Mouse (Mus musculus) kidney, postnatal 0 days (tissue): ENCODE data around the gene Tmod2. TPM values are rescaled to one million over a fixed set of nuclear protein-coding genes. Genes with fewer than 3 reads are reported as not detected.

ENCODE experiments used
- ATAC-seq: fragments of 200-750 bp; cut with Nextera tagmentation; replicated peaks from 2 replicates; pipeline ENCODE4 v1.8.0; 2017; ENCODE audit warnings: low read depth, moderate number of reproducible peaks, moderate TSS enrichment, moderate library complexity; ENCODE audit not compliant: low FRiP score
- DNase-seq: peaks from one replicate; pipeline ENCODE4 v3.0.0-alpha.2; 2016; ENCODE audit warnings: low spot score
- H3K27ac ChIP-seq: fragments of 300-500 bp; sonication (generic); 2 replicates; pipeline ENCODE4 v1.5.1; 2014; ENCODE audit warnings: mild to moderate bottlenecking
- H3K27me3 ChIP-seq: fragments of 300-500 bp; sonication (generic); 2 replicates; pipeline ENCODE4 v1.6.1; 2014; ENCODE audit warnings: low read length, mixed read lengths; ENCODE audit not compliant: insufficient read depth
- H3K36me3 ChIP-seq: fragments of 300-500 bp; sonication (generic); 2 replicates; pipeline ENCODE4 v1.6.1; 2014; ENCODE audit warnings: low read length, mixed read lengths; ENCODE audit not compliant: insufficient read depth
- H3K4me1 ChIP-seq: fragments of 300-500 bp; sonication (generic); replicated peaks from 2 replicates; pipeline ENCODE4 v1.6.1; 2014; ENCODE audit warnings: antibody characterized with exemption, low read length, mixed read lengths; ENCODE audit not compliant: insufficient read depth
- H3K4me2 ChIP-seq: fragments of 300-500 bp; sonication (generic); 2 replicates; pipeline ENCODE4 v1.6.1; 2014; ENCODE audit warnings: mild to moderate bottlenecking, low read length, moderate library complexity, mixed read lengths
- H3K4me3 ChIP-seq: fragments of 300-500 bp; sonication (generic); replicated peaks from 2 replicates; pipeline ENCODE4 v1.5.1; 2014; ENCODE audit warnings: low read depth, low read length
- H3K9ac ChIP-seq: fragments of 300-500 bp; sonication (generic); 2 replicates; pipeline ENCODE4 v1.6.1; 2014; ENCODE audit warnings: low read depth, low read length
- H3K9me3 ChIP-seq: fragments of 300-500 bp; sonication (generic); replicated peaks from 2 replicates; pipeline ENCODE4 v1.6.1; 2016; ENCODE audit warnings: low read length, inconsistent platforms, mixed read lengths
- CTCF ChIP-seq: IDR thresholded peaks from 2 replicates; pipeline ENCODE4 v1.5.1; 2016; ENCODE audit warnings: antibody characterized with exemption, low read depth, mild to moderate bottlenecking, moderate library complexity
- WGBS: fragments of 180-500 bp; shearing (Covaris S2); extraction: QIAGEN DNeasy Blood & Tissue Kit; methylation state at CpG from one replicate; pipeline ENCODE4 v1.1.7; 2014; 5-methylcytosine and 5-hydroxymethylcytosine counted together
- polyA plus RNA-seq: library from polyadenylated mRNA; unstranded; fragments of >200 nt; fragmentation: Nextera tagmentation; extraction: Ambion mirVana; gene quantifications from 2 replicates; pipeline ENCODE4 v1.2.1, GENCODE M21; 2015

Tmod2 gene
- polyA plus RNA-seq, 1 experiment from 2014 or later: 12.4 TPM

DNA sequence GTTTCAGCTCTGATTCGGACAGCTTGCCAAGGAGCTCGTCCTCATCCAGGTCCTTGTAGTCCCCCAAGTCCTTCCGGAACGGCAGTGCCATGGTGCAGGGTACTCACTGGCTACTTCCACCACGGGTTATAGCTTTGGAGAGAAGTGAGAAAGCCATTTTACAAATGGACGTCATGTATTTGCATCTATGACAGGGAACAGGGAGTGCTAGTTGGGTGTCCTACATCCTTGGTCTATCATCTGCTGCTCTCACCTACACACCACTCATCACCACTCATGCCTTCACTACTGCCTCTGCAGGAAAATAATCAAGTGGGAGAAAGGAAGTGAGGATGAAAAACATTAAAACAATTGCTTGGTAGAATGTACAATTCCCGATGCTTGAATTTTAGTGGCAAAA, 78.7 kb downstream of the Tmod2 start:
- H3K4me2 ChIP-seq: no peak overlapping the region
- H3K27me3 ChIP-seq: no peaks in the 10 kb centered on the region
- no peak overlapping the region for H3K27ac ChIP-seq
- no peaks in the 10 kb centered on the region for H3K4me1 ChIP-seq
- WGBS: 77% methylated on average over 7 of the region's 7 CpGs
- ATAC-seq (no peak), DNase-seq (no peak)
- no peak overlapping the region for H3K4me3 ChIP-seq
- 0 out of 2 replicates have a peak, but pooled peaks cover 17% of the 10 kb centered on the region for H3K36me3 ChIP-seq
- H3K9me3 ChIP-seq: no peaks in the 10 kb centered on the region
- H3K9ac ChIP-seq: no peak overlapping the region
- TF ChIP-seq CTCF: no peak

- Histone ChIP-seq H3K27me3 (no peaks in the 10 kb centered on the region), H3K27ac (no peak overlapping the region), H3K4me2 (no peak overlapping the region), H3K9ac (no peak overlapping the region), H3K4me3 (no peak overlapping the region), H3K4me1 (no peaks in the 10 kb centered on the region), H3K9me3 (no peaks in the 10 kb centered on the region), H3K36me3 (0 out of 2 replicates have a peak, but pooled peaks cover 17% of the 10 kb centered on the region)
- TF ChIP-seq CTCF: no peak
- DNase-seq (no peak), ATAC-seq (no peak)
- WGBS: 74% methylated on average over 5 of the region's 5 CpGs
Observed at GRCm38 (mm10) chr9:75529358-75529757, 81.8 kb downstream of the Tmod2 start.

DNA sequence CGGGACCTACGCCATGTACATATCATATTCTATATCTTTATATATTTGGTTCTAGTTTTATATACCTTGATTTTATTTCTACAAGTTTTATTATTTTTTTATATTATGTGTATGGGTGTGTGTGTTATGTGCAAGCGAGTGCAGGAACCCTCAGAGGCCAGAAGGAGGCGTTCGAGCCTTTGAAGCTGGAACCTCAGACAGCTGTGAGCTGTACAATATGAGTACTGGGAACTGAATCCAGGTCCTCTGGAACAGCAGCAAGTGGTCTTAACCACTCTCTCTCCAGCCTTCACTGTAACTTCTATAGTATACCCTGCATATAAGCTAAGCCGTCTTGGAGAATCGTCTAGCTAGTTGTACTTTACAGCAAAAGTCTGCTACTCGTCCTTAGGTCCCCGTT, 83.0 kb downstream of the Tmod2 start:
- Histone ChIP-seq H3K4me2 (no peak overlapping the region), H3K27me3 (no peaks in the 10 kb centered on the region), H3K36me3 (0 out of 2 replicates have a peak, but pooled peaks cover 17% of the 10 kb centered on the region), H3K4me3 (no peak overlapping the region), H3K9me3 (no peaks in the 10 kb centered on the region), H3K9ac (no peak overlapping the region), H3K4me1 (no peaks in the 10 kb centered on the region), H3K27ac (no peak overlapping the region)
- WGBS: 97% methylated on average over 9 of the region's 9 CpGs
- DNase-seq: no peak
- no peak for TF ChIP-seq CTCF
- no peak for ATAC-seq

DNA sequence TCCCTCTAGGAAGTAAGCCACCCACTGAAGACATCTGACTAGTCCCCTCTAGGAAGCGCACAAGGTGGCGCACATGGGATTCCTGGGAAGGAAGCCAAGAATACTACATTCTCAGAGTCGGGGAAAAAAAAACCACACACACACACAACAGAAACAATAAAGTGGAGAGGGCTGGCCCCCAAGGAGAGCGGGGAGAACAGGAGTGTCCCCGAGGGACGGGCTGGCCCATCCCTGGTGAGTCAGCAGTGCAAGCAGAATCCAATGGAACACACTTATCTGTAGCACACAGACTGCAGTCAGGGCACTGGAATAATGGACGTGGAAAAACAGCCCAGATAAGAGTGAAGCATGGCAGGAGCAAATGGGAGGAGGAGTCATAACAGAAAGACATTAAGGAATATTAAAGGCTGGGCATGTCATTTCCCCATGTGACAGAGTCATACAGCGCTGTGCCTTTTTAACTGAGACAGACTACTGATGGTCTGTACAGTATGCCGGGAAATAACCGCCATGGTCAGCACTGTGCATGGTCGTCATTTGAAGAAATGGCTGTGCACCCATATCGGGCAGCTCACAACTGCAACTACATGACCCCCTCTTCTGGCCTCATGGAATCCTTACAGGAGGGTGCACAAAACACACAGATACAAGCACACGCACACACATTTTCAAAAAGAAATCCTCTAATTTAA, 83.6 kb downstream of the Tmod2 start:
- no peak overlapping the region for H3K4me3 ChIP-seq
- no peak overlapping the region for H3K4me2 ChIP-seq
- no peak overlapping the region for H3K27ac ChIP-seq
- H3K9ac ChIP-seq: no peak overlapping the region
- no peak for ATAC-seq
- TF ChIP-seq CTCF: peak; percentile 15; the same call in 1 of the 2 replicates
- WGBS: 68% methylated on average over 13 of the region's 13 CpGs
- H3K9me3 ChIP-seq: no peaks in the 10 kb centered on the region
- no peaks in the 10 kb centered on the region for H3K4me1 ChIP-seq
- H3K27me3 ChIP-seq: no peaks in the 10 kb centered on the region
- H3K36me3 ChIP-seq: 0 out of 2 replicates have a peak, but pooled peaks cover 17% of the 10 kb centered on the region
- no peak for DNase-seq

DNA sequence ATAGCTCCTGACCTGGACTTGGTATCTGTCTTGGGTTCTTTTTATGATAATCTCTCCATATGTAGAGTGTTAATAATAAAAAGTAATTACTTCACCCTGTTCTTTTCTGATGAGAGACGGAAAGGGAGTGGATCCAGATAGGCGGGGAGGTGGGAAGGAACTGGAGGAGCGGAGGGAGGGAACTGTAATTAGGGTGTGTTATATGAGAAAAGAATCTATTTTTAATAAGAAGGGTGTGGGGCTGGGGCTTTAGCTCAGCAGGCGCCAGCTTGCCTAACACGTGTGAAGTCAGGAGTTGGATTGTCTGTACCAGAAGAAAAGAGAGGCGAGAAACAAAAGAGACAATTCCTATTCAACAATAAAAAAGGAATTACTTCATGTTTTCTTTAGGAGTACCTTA, 87.5 kb downstream of the Tmod2 start:
- 0 out of 2 replicates have a peak, but pooled peaks cover 6% of the 10 kb centered on the region for H3K36me3 ChIP-seq
- no peaks in the 10 kb centered on the region for H3K4me1 ChIP-seq
- ATAC-seq (no peak), DNase-seq (no peak)
- H3K27ac ChIP-seq: no peak overlapping the region
- no peak overlapping the region for H3K9ac ChIP-seq
- WGBS: 74% methylated on average over 6 of the region's 6 CpGs
- H3K9me3 ChIP-seq: no peaks in the 10 kb centered on the region
- H3K4me2 ChIP-seq: no peak overlapping the region
- H3K27me3 ChIP-seq: no peaks in the 10 kb centered on the region
- no peak overlapping the region for H3K4me3 ChIP-seq
- TF ChIP-seq CTCF: no peak

GRCm38 (mm10) chr9:75522217-75522616, 88.9 kb downstream of the Tmod2 start:
- no peak; the same call in 1 of the 2 replicates for TF ChIP-seq CTCF
- Histone ChIP-seq H3K27ac (no peak overlapping the region), H3K27me3 (no peaks in the 10 kb centered on the region), H3K4me2 (no peak overlapping the region), H3K36me3 (0 out of 2 replicates have a peak, but pooled peaks cover 5% of the 10 kb centered on the region), H3K4me1 (no peaks in the 10 kb centered on the region), H3K4me3 (no peak overlapping the region), H3K9ac (no peak overlapping the region), H3K9me3 (no peaks in the 10 kb centered on the region)
- ATAC-seq (no peak), DNase-seq (no peak)
- WGBS: 68% methylated on average over 2 of the region's 2 CpGs
